Mouse (Mus musculus) forebrain, postnatal 0 days (tissue): ENCODE results near the gene Rbpjl. TPM values are rescaled to one million over a fixed set of nuclear protein-coding genes. Genes with fewer than 3 reads are reported as not detected.
A peak's percentile ranks its signal among the peaks of the same experiment; 100 is the strongest.

ENCODE experiments used
- ATAC-seq: fragments of 200-750 bp; cut with Nextera tagmentation; 2 replicates; pipeline ENCODE4 v1.8.0; 2017; ENCODE audit warnings: mild to moderate bottlenecking, moderate library complexity
- DNase-seq: peaks from one replicate; pipeline ENCODE4 v3.0.0-alpha.2; 2015
- H3K27ac ChIP-seq: fragments of 300-500 bp; sonication (generic); 2 replicates; pipeline ENCODE4 v1.5.1; 2014; ENCODE audit warnings: low read depth, mild to moderate bottlenecking, antibody characterized with exemption, low read length, moderate library complexity, mixed read lengths
- H3K27me3 ChIP-seq: fragments of 300-500 bp; sonication (generic); 2 replicates; pipeline ENCODE4 v1.6.1; 2014; ENCODE audit warnings: mild to moderate bottlenecking, low read length, mixed read lengths; ENCODE audit not compliant: insufficient read depth
- H3K36me3 ChIP-seq: fragments of 300-500 bp; sonication (generic); 2 replicates; pipeline ENCODE4 v1.6.1; 2014; ENCODE audit warnings: mild to moderate bottlenecking, moderate library complexity; ENCODE audit not compliant: insufficient read depth
- H3K4me1 ChIP-seq: fragments of 300-500 bp; sonication (generic); 2 replicates; pipeline ENCODE4 v1.6.1; 2014; ENCODE audit warnings: antibody characterized with exemption; ENCODE audit not compliant: insufficient read depth
- H3K4me2 ChIP-seq: fragments of 300-500 bp; sonication (generic); 2 replicates; pipeline ENCODE4 v1.6.1; 2014; ENCODE audit warnings: low read depth, mild to moderate bottlenecking, moderate library complexity
- H3K4me3 ChIP-seq: fragments of 300-500 bp; sonication (generic); 2 replicates; pipeline ENCODE4 v1.5.1; 2014; ENCODE audit warnings: low read depth, low read length, mixed read lengths
- H3K9ac ChIP-seq: fragments of 300-500 bp; sonication (generic); 2 replicates; pipeline ENCODE4 v1.6.1; 2014; ENCODE audit warnings: mild to moderate bottlenecking
- H3K9me3 ChIP-seq: fragments of 300-500 bp; sonication (generic); 2 replicates; pipeline ENCODE4 v1.6.1; 2016; ENCODE audit warnings: low read length
- CTCF ChIP-seq: sonication (generic); IDR thresholded peaks from 2 replicates; pipeline ENCODE4 v1.5.1; 2016; ENCODE audit warnings: antibody characterized with exemption, control low read depth, low read depth
- WGBS: fragments of 180-500 bp; shearing (Covaris S2); extraction: QIAGEN DNeasy Blood & Tissue Kit; methylation state at CpG from one replicate; pipeline ENCODE4 v1.1.7; 2014; 5-methylcytosine and 5-hydroxymethylcytosine counted together
- polyA plus RNA-seq: library from polyadenylated mRNA; unstranded; fragments of >200 nt; fragmentation: Nextera tagmentation; extraction: Ambion mirVana; gene quantifications from 2 replicates; pipeline ENCODE4 v1.2.1, GENCODE M21; 2015
- total RNA-seq: library from RNA; depleted of rRNA; stranded (reverse); fragments of >200 nt; gene quantifications from 2 replicates; pipeline ENCODE4 v1.2.3, GENCODE M21; 2014

Gene Rbpjl
- total and polyA plus RNA-seq, 2 experiments from 2014 or later, result 0.17 TPM; not detected in 1

DNA sequence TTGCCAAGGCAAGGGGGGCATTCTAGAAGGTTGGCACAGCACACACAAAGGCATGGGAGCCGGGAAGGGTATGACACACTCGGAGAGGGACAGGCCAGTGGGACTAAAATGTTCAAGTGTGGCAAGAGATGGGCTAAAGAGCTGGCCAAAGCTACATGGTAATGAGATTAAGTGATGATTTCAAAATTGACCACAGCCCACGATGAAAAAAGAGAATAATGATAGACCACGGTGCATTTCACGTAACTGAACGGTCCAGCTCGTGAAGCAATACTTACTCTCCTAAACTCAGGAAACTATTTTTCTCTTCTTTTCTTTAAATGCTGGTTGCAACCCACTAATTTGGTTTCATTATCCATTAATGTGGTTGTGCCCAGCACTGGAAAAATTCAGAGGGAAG lies 6.9 kb upstream of the Rbpjl start:
- H3K9ac ChIP-seq, result no peak overlapping the region
- H3K27ac ChIP-seq, result no peak overlapping the region
- no peak overlapping the region for H3K4me2 ChIP-seq
- H3K4me3 ChIP-seq, result no peak overlapping the region
- TF ChIP-seq CTCF, result no peak
- WGBS, result 93% methylated on average over 7 of the region's 7 CpGs
- no peaks in the 10 kb centered on the region for H3K9me3 ChIP-seq
- DNase-seq (no peak), ATAC-seq (no peak)
- H3K4me1 ChIP-seq, result peaks cover 3% of the 10 kb centered on the region; the same call in 1 of the 2 replicates
- peaks cover 24% of the 10 kb centered on the region for H3K27me3 ChIP-seq
- H3K36me3 ChIP-seq, result no peaks in the 10 kb centered on the region

DNA sequence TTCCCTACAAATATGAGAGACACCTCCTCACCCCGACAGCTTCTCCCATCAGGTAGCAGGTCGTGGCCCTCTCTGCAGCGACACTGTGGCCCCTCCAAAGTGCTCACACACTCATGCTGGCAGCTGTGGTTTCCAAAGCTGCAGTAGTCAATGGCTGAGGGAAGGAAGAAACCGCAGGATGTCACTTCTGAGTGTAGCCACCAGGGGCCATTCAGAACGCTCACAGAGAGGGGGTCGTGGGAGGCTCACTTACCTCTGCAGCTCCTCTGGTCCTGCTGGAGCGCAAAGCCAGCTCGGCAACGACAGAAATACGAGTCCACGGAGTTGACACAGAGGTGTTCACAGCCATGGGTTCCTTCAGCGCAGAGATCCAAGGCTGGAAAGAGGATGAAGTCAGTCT lies 6.0 kb upstream of the Rbpjl start:
- no peak overlapping the region for H3K4me3 ChIP-seq
- TF ChIP-seq CTCF, result no peak
- no peaks in the 10 kb centered on the region for H3K36me3 ChIP-seq
- no peak overlapping the region for H3K9ac ChIP-seq
- H3K4me2 ChIP-seq, result no peak overlapping the region
- H3K4me1 ChIP-seq, result peaks cover 3% of the 10 kb centered on the region; the same call in 1 of the 2 replicates
- peaks cover 32% of the 10 kb centered on the region for H3K27me3 ChIP-seq
- no peaks in the 10 kb centered on the region for H3K9me3 ChIP-seq
- H3K27ac ChIP-seq, result no peak overlapping the region
- DNase-seq, result no peak
- WGBS, result 79% methylated on average over 12 of the region's 12 CpGs
- ATAC-seq, result no peak

DNA sequence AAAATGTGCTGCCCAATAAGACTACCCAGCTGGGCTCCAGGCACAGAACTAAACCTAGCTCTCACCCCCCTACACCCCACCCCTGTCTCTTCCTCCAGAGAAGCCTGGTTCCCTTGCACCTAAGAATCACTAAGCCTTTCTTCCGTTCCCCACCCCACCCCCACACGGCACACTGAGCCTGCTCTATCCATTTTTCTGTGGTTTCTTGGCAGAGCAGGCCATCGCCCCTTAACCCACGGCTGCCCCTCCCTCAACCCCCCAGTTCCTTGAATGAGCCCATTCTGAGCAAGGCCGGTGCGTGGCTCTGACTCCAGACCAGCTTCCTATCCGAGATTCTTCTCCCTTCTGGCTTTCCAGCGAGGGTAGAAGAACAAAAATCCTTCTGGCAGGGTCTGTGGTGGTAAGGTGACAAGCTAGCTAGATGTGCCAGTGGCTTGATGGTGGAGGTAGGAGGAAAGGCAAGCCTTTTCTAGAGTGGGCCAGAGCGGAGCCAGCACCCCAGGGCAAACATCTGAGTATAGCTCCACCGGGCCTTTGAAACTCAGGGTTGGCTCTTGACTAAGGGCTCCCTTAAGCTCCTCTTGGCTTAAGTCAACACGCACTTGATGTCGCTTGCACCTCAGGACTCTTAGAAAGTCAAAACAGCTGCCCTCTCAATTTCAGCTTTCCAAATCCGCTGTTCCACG lies 598 bp downstream of the Rbpjl start:
- Histone ChIP-seq H3K27me3 (peaks cover 69% of the 10 kb centered on the region), H3K27ac (no peak overlapping the region), H3K4me2 (no peak overlapping the region), H3K4me3 (no peak overlapping the region), H3K4me1 (peaks cover 3% of the 10 kb centered on the region; the same call in 1 of the 2 replicates), H3K36me3 (no peaks in the 10 kb centered on the region), H3K9ac (no peak overlapping the region), H3K9me3 (no peaks in the 10 kb centered on the region)
- TF ChIP-seq CTCF, result no peak
- 12% methylated on average over 14 of the region's 14 CpGs for whole genome bisulfite sequencing
- DNase-seq (no peak), ATAC-seq (peak; percentile 36; the same call in 1 of the 2 replicates)

DNA sequence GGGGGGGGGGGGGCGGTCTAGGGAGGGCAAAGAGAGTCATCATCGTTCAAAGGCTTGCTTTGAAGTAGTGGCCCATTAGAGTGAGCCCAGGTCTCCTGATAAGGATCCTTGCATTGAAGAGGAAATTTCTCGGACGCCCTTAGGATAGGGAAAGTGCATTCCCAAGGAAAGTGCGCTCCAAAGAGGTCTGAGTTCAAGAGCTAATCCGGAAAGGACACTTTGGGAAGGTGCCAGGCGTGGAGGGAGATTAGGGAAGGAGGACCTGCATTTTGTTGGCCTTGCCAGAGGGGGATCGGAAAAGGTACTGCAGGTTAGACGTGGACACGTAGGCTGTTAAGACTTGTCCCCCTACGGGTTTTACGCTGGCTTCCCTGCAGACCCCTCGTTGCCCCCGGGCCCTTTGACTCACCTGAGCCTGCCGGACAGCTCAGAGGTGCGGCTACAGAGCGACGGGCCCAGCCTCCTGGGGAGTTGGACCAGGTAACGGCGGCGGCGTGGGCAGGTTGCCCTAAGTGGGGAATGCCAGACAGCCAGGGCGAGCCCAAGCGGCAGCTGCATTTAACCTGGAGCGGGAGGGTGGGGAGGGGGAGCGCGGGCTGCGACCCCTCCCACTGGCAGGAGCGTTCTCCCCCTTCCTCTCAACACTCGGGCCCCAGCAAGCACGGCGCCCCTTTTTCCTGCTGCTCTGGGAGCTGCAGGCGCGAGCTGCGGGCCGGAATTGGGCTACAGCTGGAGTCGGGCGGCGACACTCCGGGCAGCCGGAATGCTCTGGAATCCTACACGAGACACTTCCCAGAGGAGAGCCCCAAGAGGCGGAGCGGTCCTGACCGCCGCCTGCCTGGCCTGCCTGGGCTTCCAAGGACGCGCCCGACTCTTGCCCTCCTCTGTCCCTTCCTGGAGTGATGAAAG lies 1.4 kb downstream of the Rbpjl start:
- WGBS, result 2% methylated on average over 43 of the region's 49 CpGs
- peak overlapping the region; percentile 31; the same call in 1 of the 2 replicates for H3K9ac ChIP-seq

DNA sequence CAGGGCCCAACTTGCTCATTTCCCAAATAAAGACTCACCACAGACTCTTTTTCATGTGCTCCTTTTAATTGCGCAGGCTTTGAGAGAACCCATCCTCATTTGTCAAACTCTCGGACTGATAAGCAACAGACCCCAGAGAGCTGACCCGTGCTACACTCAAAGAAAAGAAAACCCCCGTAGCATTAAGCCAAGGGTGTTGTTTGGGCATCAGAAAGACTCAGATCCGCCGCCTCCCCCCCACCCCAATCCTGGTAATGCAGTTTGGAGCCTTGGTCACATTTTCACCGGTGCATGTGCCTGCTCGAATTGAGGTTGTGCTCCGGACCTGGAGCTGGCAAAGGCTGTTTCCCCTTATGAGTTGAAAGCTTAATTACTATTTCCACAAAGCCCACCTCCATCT lies 2.1 kb downstream of the Rbpjl start, which contains the start of gene Matn4:
TSS of gene Matn4 (minus strand) at position 101 of the 400 bp plus-strand sequence.
- Histone ChIP-seq H3K9me3 (no peaks in the 10 kb centered on the region), H3K4me1 (peaks cover 3% of the 10 kb centered on the region; the same call in 1 of the 2 replicates), H3K4me3 (peak within 1 kb of the TSS; percentile 9; the same call in 1 of the 2 replicates), H3K9ac (peak within 1 kb of the TSS; percentile 31; the same call in 1 of the 2 replicates), H3K27me3 (peaks cover 55% of the 10 kb centered on the region), H3K36me3 (no peaks in the 10 kb centered on the region), H3K4me2 (peak within 1 kb of the TSS; percentile 39), H3K27ac (no peak within 1 kb of the TSS)
- DNase-seq (no peak), ATAC-seq (no peak)
- 6% methylated on average over 9 of the region's 9 CpGs for WGBS
- no peak for TF ChIP-seq CTCF

More for the DNA sequence above, 1.4 kb downstream of the Rbpjl start:
- peaks cover 3% of the 10 kb centered on the region; the same call in 1 of the 2 replicates for H3K4me1 ChIP-seq
- peaks cover 62% of the 10 kb centered on the region for H3K27me3 ChIP-seq
- no peak for TF ChIP-seq CTCF
- no peaks in the 10 kb centered on the region for H3K9me3 ChIP-seq
- peak overlapping the region; percentile 9; the same call in 1 of the 2 replicates for H3K4me3 ChIP-seq
- peak overlapping the region; percentile 39 for H3K4me2 ChIP-seq
- H3K36me3 ChIP-seq, result no peaks in the 10 kb centered on the region
- H3K27ac ChIP-seq, result no peak overlapping the region
- ATAC-seq (no peak), DNase-seq (no peak)

DNA sequence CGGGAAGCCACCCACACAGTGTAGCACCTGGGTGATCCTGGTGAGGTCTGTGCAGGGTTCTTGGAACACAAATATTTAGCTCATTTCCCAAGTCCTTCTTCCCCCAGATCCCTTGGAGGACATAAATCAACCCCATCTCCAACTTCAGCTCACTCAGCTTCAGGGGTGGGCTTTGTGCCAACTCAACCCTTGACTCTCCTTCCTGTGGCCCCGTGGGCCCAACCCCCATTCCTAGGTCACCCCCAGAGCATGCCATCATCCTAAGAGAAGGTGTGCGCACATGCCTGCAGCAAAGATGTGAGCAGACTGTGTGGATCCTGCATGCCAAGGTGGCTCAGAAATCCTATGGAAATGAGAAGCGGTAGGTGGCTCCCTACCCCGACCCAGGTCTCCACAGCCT lies 2.6 kb downstream of the Rbpjl start:
- H3K27me3 ChIP-seq, result peaks cover 51% of the 10 kb centered on the region
- peaks cover 3% of the 10 kb centered on the region; the same call in 1 of the 2 replicates for H3K4me1 ChIP-seq
- 38% methylated on average over 5 of the region's 5 CpGs for WGBS
- H3K9ac ChIP-seq, result no peak overlapping the region
- H3K36me3 ChIP-seq, result no peaks in the 10 kb centered on the region
- DNase-seq (no peak), ATAC-seq (no peak)
- no peak for TF ChIP-seq CTCF
- H3K27ac ChIP-seq, result no peak overlapping the region
- H3K4me2 ChIP-seq, result no peak overlapping the region
- no peaks in the 10 kb centered on the region for H3K9me3 ChIP-seq
- no peak overlapping the region for H3K4me3 ChIP-seq

DNA sequence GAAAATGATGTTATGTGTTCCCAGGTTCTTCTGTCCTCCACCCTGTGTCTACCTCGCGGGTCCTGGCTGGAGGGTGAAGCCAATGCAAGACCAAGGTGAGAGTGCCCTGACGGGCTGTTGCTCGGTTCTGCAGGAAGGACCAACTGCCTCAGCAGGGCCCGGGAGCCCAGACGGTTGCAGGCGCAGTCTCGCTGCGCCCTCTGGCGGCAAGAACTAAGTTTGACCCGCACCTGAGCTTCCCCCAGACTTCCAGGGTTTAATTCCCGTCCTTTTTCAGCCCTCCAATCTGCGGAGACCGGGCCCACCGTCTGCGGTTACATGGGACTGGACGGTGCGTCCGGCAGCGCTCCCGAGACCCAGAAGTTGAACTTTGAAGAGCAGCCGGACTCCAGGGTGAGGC lies 4.8 kb downstream of the Rbpjl start:
- no peak overlapping the region for H3K4me2 ChIP-seq
- H3K27ac ChIP-seq, result no peak overlapping the region
- no peaks in the 10 kb centered on the region for H3K4me1 ChIP-seq
- TF ChIP-seq CTCF, result peak; percentile 90
- no peaks in the 10 kb centered on the region for H3K36me3 ChIP-seq
- H3K4me3 ChIP-seq, result no peak overlapping the region
- peaks cover 31% of the 10 kb centered on the region for H3K27me3 ChIP-seq
- no peaks in the 10 kb centered on the region for H3K9me3 ChIP-seq
- ATAC-seq, result 0 out of 2 replicates have a peak, but pooled peaks have one; percentile 46
- WGBS, result 1% methylated on average over 22 of the region's 22 CpGs
- no peak overlapping the region for H3K9ac ChIP-seq
- DNase-seq, result peak; percentile 81
